Mouse (Mus musculus): ENCODE measurements around the gene Nr4a1.

Nr4a1 gene

GRCm38 (mm10) chr15:101233183-101233582, 20.9 kb upstream of the Nr4a1 start:
- no peak for DNase-seq (ENCODE audit: low spot score in 2 of 2)

GRCm38 (mm10) chr15:101233641-101234275, 20.3 kb upstream of the Nr4a1 start:
- no peak for DNase-seq (ENCODE audit: low spot score in 2 of 2)

- DNase-seq (ENCODE audit: low spot score in 2 of 2) = no peak
These were observed 19.3 kb upstream of the Nr4a1 start for GRCm38 (mm10) chr15:101234611-101235341.

- DNase-seq (ENCODE audit: low spot score in 2 of 2) = no peak
These were observed 18.7 kb upstream of the Nr4a1 start for GRCm38 (mm10) chr15:101235342-101235698.

GRCm38 (mm10) chr15:101235728-101236327, 18.2 kb upstream of the Nr4a1 start:
- DNase-seq (ENCODE audit: low spot score in 2 of 2) = peak; percentile 72 to 82

- no peak for DNase-seq (ENCODE audit: low spot score in 2 of 2)
These were observed 17.2 kb upstream of the Nr4a1 start for GRCm38 (mm10) chr15:101236878-101237277.

- DNase-seq (ENCODE audit: low spot score in 2 of 2) = peak; percentile 81 to 85
These were observed 15.1 kb upstream of the Nr4a1 start for GRCm38 (mm10) chr15:101238885-101239511.

GRCm38 (mm10) chr15:101239821-101240220, 14.2 kb upstream of the Nr4a1 start:
- no peak for DNase-seq (ENCODE audit: low spot score in 2 of 2)

GRCm38 (mm10) chr15:101240799-101241204, 13.3 kb upstream of the Nr4a1 start:
- DNase-seq (ENCODE audit: low spot score in 2 of 2) = peak; percentile 89 to 96

GRCm38 (mm10) chr15:101241236-101241635, 12.8 kb upstream of the Nr4a1 start:
- DNase-seq (ENCODE audit: low spot score in 2 of 2) = no peak

GRCm38 (mm10) chr15:101241853-101242252, 12.2 kb upstream of the Nr4a1 start:
- DNase-seq (ENCODE audit: low spot score in 2 of 2) = no peak

- DNase-seq (ENCODE audit: low spot score in 2 of 2) = no peak
These were observed 11.4 kb upstream of the Nr4a1 start for GRCm38 (mm10) chr15:101242645-101243044.

- DNase-seq (ENCODE audit: low spot score in 2 of 2) = no peak
These were observed 10.1 kb upstream of the Nr4a1 start for GRCm38 (mm10) chr15:101244012-101244411.

GRCm38 (mm10) chr15:101246231-101247154, 7.6 kb upstream of the Nr4a1 start:
- DNase-seq (ENCODE audit: low spot score in 2 of 2) = peak; percentile 94 to 97

- DNase-seq (ENCODE audit: low spot score in 2 of 2) = no peak
These were observed 6.9 kb upstream of the Nr4a1 start for GRCm38 (mm10) chr15:101247155-101247498.

GRCm38 (mm10) chr15:101248029-101248710, 5.9 kb upstream of the Nr4a1 start:
- DNase-seq (ENCODE audit: low spot score in 2 of 2) = no peak

- DNase-seq (ENCODE audit: low spot score in 2 of 2) = no peak
These were observed 3.8 kb upstream of the Nr4a1 start for GRCm38 (mm10) chr15:101250220-101250800.

GRCm38 (mm10) chr15:101251930-101252329, 2.1 kb upstream of the Nr4a1 start:
- no peak for DNase-seq (ENCODE audit: low spot score in 2 of 2)

GRCm38 (mm10) chr15:101252614-101253013, 1.5 kb upstream of the Nr4a1 start:
- DNase-seq (ENCODE audit: low spot score in 2 of 2) = no peak

GRCm38 (mm10) chr15:101253563-101253885, 545 bp upstream of the Nr4a1 start:
- no peak for DNase-seq (ENCODE audit: low spot score in 2 of 2)

Measured in frontal cortex, postnatal 36 days (tissue).